Mouse (Mus musculus) megakaryocyte, adult 5-6 weeks (primary cell): ENCODE results near the gene Olfr111. TPM values are rescaled to one million over a fixed set of nuclear protein-coding genes. Genes with fewer than 3 reads are reported as not detected.
"Not testable (repeated sequence)": the region's sequence is repeated elsewhere in the genome, so short reads cannot be mapped to it uniquely, and the experiment has no call there.

ENCODE experiments used
- ATAC-seq: 2 replicates; pipeline ENCODE4 v1.8.0; 2016; ENCODE audit warnings: mild to moderate bottlenecking, inconsistent platforms; ENCODE audit not compliant: poor library complexity, severe bottlenecking
- total RNA-seq, 2 experiments: library from RNA; stranded (forward) in 1 of 2; stranded (reverse) in 1 of 2; fragments of 153-499, 151-499 nt in 1 of 2; fragments of 221-1000, 200-1000 nt in 1 of 2; gene quantifications; 2 replicates each; pipeline versions ENCODE4 v1.2.3 to v1.2.4; 2015 to 2017

Gene Olfr111
- total RNA-seq (2015) (not detected in 2 replicates), total RNA-seq (2017) (not detected in 2 replicates)

GRCm38 (mm10) chr17:37507730-37508129 is at the start of gene Olfr111:
Olfr111 (plus strand) TSS chr17:37508030.
- ATAC-seq = no peak

GRCm38 (mm10) chr17:37458616-37459015 is 49.2 kb upstream of the Olfr111 start, which contains the start of gene Olfr109:
Olfr109 (plus strand) TSS chr17:37458916.
- ATAC-seq = no peak

- no peak for ATAC-seq
Measured at GRCm38 (mm10) chr17:37483452-37483851, 24.4 kb upstream of the Olfr111 start, which contains the start of gene H2-M2. H2-M2 (minus strand) TSS chr17:37483552.

- ATAC-seq = peak; percentile 80
Measured at GRCm38 (mm10) chr17:37491930-37492518, 15.8 kb upstream of the Olfr111 start, which contains the start of gene Olfr110. Olfr110 (plus strand) TSS chr17:37492468.

GRCm38 (mm10) chr17:37524612-37525011 is 16.8 kb downstream of the Olfr111 start:
- peak; percentile 72 for ATAC-seq

GRCm38 (mm10) chr17:37525427-37525826 is 17.6 kb downstream of the Olfr111 start:
- ATAC-seq = peak; percentile 84

- no peak for ATAC-seq
Measured at GRCm38 (mm10) chr17:37535173-37535572, 27.3 kb downstream of the Olfr111 start.

GRCm38 (mm10) chr17:37538416-37538815 is 30.6 kb downstream of the Olfr111 start:
- ATAC-seq = not testable (repeated sequence)

GRCm38 (mm10) chr17:37541454-37542119 is 33.8 kb downstream of the Olfr111 start:
- ATAC-seq = no peak

GRCm38 (mm10) chr17:37543800-37544435 is 36.1 kb downstream of the Olfr111 start:
- ATAC-seq = no peak

- ATAC-seq = no peak
Measured at GRCm38 (mm10) chr17:37558913-37559615, 51.2 kb downstream of the Olfr111 start.

- no peak for ATAC-seq
Measured at GRCm38 (mm10) chr17:37569351-37569750, 61.5 kb downstream of the Olfr111 start, which contains the start of gene Olfr112. Olfr112 (minus strand) TSS chr17:37569451.

GRCm38 (mm10) chr17:37577563-37577962 is 69.7 kb downstream of the Olfr111 start, which contains the start of gene Olfr113:
Olfr113 (minus strand) TSS chr17:37577663.
- no peak for ATAC-seq

Other genes with a start within 250 kb of the Olfr111 start
- gene Olfr98, start 244.3 kb upstream of the Olfr111 start, total RNA-seq (2015) = not detected in 2 replicates
- not detected in 2 replicates for gene Olfr98, start 244.3 kb upstream of the Olfr111 start, total RNA-seq (2017)
- gene H2-M3, start 237.8 kb upstream of the Olfr111 start, total RNA-seq (2015) = 17.4 and 20.9 TPM in 2 replicates
- 42.3 and 45.1 TPM in 2 replicates for gene H2-M3, start 237.8 kb upstream of the Olfr111 start, total RNA-seq (2017)
- gene Olfr99, start 224.6 kb upstream of the Olfr111 start, total RNA-seq (2015) = not detected in 2 replicates
- gene Olfr99, start 224.6 kb upstream of the Olfr111 start, total RNA-seq (2017) = not detected in 2 replicates
- gene Olfr101, start 203.7 kb upstream of the Olfr111 start, total RNA-seq (2015) = not detected in 2 replicates
- not detected in 2 replicates for gene Olfr101, start 203.7 kb upstream of the Olfr111 start, total RNA-seq (2017)
- gene Olfr102, start 191.0 kb upstream of the Olfr111 start, total RNA-seq (2015) = not detected in 2 replicates
- gene Olfr102, start 191.0 kb upstream of the Olfr111 start, total RNA-seq (2017) = not detected in 2 replicates
- gene Olfr103, start 168.3 kb upstream of the Olfr111 start, total RNA-seq (2015) = not detected in 2 replicates
- gene Olfr103, start 168.3 kb upstream of the Olfr111 start, total RNA-seq (2017) = not detected in 2 replicates
- not detected in 2 replicates for gene Olfr104-ps, start 148.4 kb upstream of the Olfr111 start, total RNA-seq (2015)
- gene Olfr104-ps, start 148.4 kb upstream of the Olfr111 start, total RNA-seq (2017) = not detected in 2 replicates
- gene Olfr105-ps, start 129.0 kb upstream of the Olfr111 start, total RNA-seq (2015) = not detected in 2 replicates
- gene Olfr105-ps, start 129.0 kb upstream of the Olfr111 start, total RNA-seq (2017) = not detected in 2 replicates
- not detected in 2 replicates for gene Olfr106-ps, start 117.6 kb upstream of the Olfr111 start, total RNA-seq (2015)
- not detected in 2 replicates for gene Olfr106-ps, start 117.6 kb upstream of the Olfr111 start, total RNA-seq (2017)
- not detected in 2 replicates for gene Olfr107, start 108.8 kb upstream of the Olfr111 start, total RNA-seq (2015)
- gene Olfr107, start 108.8 kb upstream of the Olfr111 start, total RNA-seq (2017) = not detected in 2 replicates
- not detected in 2 replicates for gene Olfr108, start 62.5 kb upstream of the Olfr111 start, total RNA-seq (2015)
- gene Olfr108, start 62.5 kb upstream of the Olfr111 start, total RNA-seq (2017) = not detected in 2 replicates
- gene Olfr109, start 49.1 kb upstream of the Olfr111 start, total RNA-seq (2015) = not detected in 2 replicates
- gene Olfr109, start 49.1 kb upstream of the Olfr111 start, total RNA-seq (2017) = not detected in 2 replicates
- 0.62 TPM in 1 of 2 replicates, not detected in the other for gene H2-M2, start 24.5 kb upstream of the Olfr111 start, total RNA-seq (2015)
- gene H2-M2, start 24.5 kb upstream of the Olfr111 start, total RNA-seq (2017) = not detected in 2 replicates
- gene Olfr110, start 15.6 kb upstream of the Olfr111 start, total RNA-seq (2015) = not detected in 2 replicates
- not detected in 2 replicates for gene Olfr110, start 15.6 kb upstream of the Olfr111 start, total RNA-seq (2017)
- gene Olfr112, start 61.4 kb downstream of the Olfr111 start, total RNA-seq (2015) = not detected in 2 replicates
- not detected in 2 replicates for gene Olfr112, start 61.4 kb downstream of the Olfr111 start, total RNA-seq (2017)
- gene Olfr113, start 69.6 kb downstream of the Olfr111 start, total RNA-seq (2015) = not detected in 2 replicates
- not detected in 2 replicates for gene Olfr113, start 69.6 kb downstream of the Olfr111 start, total RNA-seq (2017)
- not detected in 2 replicates for gene Olfr114, start 84.7 kb downstream of the Olfr111 start, total RNA-seq (2015)
- not detected in 2 replicates for gene Olfr114, start 84.7 kb downstream of the Olfr111 start, total RNA-seq (2017)
- not detected in 2 replicates for gene Olfr115, start 119.1 kb downstream of the Olfr111 start, total RNA-seq (2015)
- gene Olfr115, start 119.1 kb downstream of the Olfr111 start, total RNA-seq (2017) = not detected in 2 replicates
- not detected in 2 replicates for gene Olfr116, start 119.2 kb downstream of the Olfr111 start, total RNA-seq (2015)
- not detected in 2 replicates for gene Olfr116, start 119.2 kb downstream of the Olfr111 start, total RNA-seq (2017)
- not detected in 2 replicates for gene Olfr117, start 155.8 kb downstream of the Olfr111 start, total RNA-seq (2015)
- gene Olfr117, start 155.8 kb downstream of the Olfr111 start, total RNA-seq (2017) = not detected in 2 replicates
- not detected in 2 replicates for gene Olfr118, start 159.0 kb downstream of the Olfr111 start, total RNA-seq (2015)
- not detected in 2 replicates for gene Olfr118, start 159.0 kb downstream of the Olfr111 start, total RNA-seq (2017)
- not detected in 2 replicates for gene Olfr119, start 188.5 kb downstream of the Olfr111 start, total RNA-seq (2015)
- gene Olfr119, start 188.5 kb downstream of the Olfr111 start, total RNA-seq (2017) = not detected in 2 replicates
- not detected in 2 replicates for gene Olfr120, start 213.8 kb downstream of the Olfr111 start, total RNA-seq (2015)
- gene Olfr120, start 213.8 kb downstream of the Olfr111 start, total RNA-seq (2017) = not detected in 2 replicates
- gene Olfr121, start 240.8 kb downstream of the Olfr111 start, total RNA-seq (2015) = not detected in 2 replicates
- not detected in 2 replicates for gene Olfr121, start 240.8 kb downstream of the Olfr111 start, total RNA-seq (2017)